Mouse (Mus musculus) adrenal gland, adult 18-20 months (tissue): ENCODE results near the gene Mtg2. TPM values are rescaled to one million over a fixed set of nuclear protein-coding genes. Genes with fewer than 3 reads are reported as not detected.

Experiments
- DNase-seq, 2 experiments: peaks; one replicate each; pipeline ENCODE4 v3.0.0; 2021 to 2022; ENCODE audit warnings: low spot score in 2 of 2
- long read RNA-seq, 2 experiments: library from polyadenylated mRNA; stranded (forward); transcript quantifications; one replicate each; pipeline ENCODE4 v2.0.0; 2021
- total RNA-seq, 2 experiments: library from RNA; stranded (reverse); gene quantifications; 1 replicate in 1 of 2; 2 replicates in 1 of 2; pipeline ENCODE4 v1.2.3; 2021

Mtg2 gene
- total RNA-seq = 10 to 100 TPM; 14.6 to 15.3 TPM
- long read RNA-seq, experiment 1, partial matches to known transcripts = 2 of 22 reads
- long read RNA-seq, experiment 1, other reads (novel, unspliced or antisense) = 18 of 22 reads
- long read RNA-seq, experiment 2, partial matches to known transcripts = 12 of 68 reads
- long read RNA-seq, experiment 2, other reads (novel, unspliced or antisense) = 51 of 68 reads

DNA sequence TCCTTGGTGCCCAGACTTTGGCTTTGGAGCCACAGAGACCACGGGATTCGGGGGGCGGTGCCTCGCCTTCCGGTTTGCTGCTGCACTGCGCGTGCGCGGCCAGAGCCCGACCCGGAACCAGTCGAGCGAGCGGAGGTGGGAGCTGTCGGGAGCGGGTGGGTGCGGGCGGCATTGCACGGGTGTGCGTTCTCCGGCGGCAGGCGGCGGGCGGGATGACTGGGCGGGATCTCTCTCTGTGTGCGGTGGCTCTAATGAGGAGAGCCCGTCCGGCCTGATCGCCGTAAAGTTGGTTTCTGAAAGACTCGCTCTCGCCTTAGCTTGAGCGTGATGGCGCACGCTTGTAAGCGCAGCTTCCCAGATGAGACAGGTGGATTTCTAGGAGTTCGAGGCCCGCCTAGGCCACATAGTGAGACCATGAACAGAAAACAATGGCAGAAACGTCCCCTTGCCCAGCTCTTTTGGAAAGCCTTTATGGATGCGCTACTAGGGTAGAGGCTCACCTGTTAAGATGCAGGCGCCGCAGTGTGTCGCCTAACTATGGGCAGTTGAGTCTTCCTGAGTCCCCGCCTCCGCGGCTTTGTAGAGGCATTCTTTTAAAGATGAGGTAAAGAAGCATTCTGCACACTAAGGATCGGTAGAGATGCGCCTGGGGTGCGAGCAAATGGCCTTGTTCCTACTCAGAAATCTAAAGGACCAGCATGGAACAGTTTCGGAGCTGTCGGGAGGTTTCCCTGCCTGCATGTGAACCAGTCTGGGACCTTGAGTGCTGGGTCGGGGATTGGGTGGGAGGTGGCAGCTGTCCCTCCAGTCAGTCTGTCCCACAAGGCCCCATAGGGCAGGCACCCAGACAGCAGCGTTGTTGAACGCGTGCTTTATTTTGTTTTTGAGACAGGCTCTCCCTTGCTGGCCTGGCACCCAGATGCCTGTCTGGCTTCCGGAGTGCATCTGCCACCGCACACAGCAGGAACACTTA lies at the start of gene Mtg2:
TSS of gene Mtg2 (plus strand) at position 108 of the 973 bp plus-strand sequence.
- peak; percentile 95 to 96 for DNase-seq

DNA sequence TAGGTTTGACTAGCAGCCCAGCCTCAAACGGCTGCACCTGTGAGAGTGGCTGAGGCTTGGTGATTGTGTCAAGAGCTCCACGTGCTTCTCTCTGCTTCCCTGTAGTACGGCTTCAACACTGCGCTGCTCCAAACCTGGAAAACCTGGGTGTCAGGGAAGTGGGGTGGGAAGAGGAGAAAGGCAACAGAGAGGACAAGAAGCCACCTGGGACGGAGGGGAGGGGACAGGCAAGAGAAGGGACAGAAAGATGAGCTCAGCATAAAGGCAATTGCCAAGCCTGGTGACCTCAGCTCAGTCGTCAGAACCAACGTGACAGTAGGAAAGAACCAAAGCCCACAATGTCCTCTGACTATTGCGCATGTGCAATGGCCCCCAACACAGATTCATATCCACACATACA lies 49.5 kb upstream of the Mtg2 start:
- no peak for DNase-seq

DNA sequence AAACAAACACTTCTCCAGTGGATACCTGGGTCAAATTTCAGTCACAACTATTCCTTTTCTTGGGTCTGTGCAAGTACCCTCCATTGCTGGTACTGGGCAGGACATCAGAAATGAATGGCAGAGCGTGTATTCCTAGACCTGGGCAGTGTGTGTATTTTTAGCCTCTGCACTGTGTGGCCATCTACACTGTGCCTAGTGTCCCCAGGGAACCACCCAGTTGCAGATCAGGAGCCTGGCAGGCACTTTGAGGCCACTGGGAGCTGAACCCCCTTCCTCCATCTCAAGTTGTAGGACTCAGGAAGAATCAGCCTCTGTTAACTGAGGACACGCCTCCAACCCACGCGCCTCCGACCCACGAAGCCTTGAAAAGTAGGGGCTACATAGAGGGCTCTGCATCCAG lies 47.6 kb upstream of the Mtg2 start:
- no peak for DNase-seq

DNA sequence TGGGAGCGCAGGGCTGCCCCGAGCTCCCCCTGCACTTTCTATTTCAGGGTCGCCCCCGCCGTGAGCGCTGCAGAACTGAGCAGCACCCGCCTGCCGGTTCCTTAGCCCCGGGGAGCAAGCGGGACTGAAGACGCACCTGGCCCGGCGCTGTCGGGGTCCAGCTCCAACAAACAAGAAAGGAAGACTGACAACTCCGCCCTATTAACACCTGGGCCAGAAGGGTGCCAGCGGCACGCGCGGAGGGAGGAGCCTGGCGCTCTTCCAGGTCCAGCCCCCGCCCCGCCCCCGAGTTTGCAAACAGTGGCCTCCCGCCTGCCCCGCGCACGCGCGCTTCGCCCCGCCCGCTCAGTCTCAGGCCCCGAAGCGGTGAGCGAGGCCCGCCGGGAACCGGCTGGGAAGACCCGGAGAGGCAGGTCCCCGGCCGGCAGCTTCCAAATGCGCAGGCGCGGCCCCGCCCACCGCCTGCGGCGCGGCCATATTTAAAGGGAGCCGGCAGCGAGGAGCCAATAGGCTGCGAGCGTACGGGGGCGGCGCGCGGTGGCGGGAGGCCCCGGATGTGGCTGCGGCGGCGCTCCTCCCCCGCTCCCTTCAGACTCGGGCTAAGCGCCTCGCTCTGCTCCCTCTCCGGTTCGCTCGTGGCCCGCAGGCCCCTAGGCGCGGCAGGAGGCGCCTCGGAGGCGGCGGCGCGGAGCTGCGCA lies 45.8 kb upstream of the Mtg2 start, which contains the start of gene Lsm14b:
TSS of gene Lsm14b (plus strand) at position 587 of the 698 bp plus-strand sequence.
- DNase-seq = peak; percentile 98 to 99

DNA sequence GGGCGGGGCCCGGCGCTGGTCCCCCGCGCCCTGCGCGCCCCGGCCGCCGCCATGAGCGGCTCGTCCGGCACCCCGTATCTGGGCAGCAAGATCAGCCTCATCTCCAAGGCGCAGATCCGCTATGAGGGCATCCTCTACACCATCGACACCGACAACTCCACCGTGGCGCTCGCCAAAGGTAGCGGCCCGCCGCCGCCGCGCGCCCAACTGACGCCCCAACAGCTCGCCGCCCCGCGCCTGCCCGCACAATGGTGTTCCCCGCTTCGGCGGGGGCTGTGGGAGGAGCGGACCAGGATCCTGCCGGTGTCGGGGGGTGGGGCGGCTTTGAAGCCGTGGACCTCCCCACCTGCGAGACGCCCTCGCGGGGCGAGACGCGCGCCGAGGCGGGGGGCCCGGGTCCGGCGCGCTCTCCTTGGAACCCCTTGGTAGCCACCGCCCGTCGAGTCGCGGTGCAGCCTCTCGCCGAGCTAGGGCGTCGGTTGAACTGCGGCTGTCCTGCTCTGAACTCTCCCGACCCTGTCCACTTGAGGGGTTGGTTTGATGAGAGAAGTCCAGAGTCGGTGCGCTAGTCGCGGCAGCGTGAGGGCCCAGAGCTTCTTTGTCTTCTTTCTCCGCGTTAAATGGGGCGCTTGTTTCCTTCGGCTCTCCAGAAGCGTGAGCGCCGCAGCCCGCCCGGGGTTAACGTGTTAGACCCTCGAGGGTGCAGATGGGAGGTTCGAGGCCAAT lies 45.1 kb upstream of the Mtg2 start:
- peak in 1 of 2 experiments; percentile 61 for DNase-seq

DNA sequence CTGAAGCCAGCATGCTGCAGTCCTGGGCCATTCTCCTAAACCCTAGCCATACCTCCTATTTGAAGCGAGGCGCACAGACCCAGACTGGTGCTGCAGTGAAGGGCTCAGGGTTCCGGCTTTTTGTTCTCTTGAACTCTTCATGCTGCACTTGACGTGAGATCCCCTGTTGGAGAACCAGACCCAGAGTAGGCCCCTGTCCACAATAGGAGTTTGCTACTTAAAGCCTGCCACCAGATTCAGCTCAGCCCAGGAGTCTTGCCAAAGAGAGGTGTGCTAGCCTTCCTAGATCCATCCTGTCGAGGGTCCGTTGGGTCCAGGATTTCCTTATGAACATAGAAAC lies 44.6 kb upstream of the Mtg2 start:
- no peak for DNase-seq

DNA sequence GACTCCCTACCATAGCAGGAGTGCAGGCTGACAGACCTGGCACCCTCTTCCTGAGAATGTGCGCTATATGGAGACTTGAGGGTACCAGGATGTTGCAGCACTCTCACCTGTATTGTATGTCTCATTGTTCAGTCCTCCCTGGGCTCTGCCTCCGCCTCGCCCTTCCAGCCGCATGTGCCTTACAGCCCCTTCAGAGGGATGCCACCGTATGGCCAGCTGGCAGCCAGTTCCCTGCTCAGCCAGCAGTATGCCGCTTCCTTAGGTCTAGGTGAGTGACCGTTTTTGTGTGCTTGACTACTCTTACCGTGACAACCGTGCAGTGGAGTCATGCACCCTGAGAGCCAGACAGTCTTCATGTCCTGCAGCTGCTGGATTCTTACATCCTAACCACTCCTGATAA lies 42.6 kb upstream of the Mtg2 start:
- no peak for DNase-seq

DNA sequence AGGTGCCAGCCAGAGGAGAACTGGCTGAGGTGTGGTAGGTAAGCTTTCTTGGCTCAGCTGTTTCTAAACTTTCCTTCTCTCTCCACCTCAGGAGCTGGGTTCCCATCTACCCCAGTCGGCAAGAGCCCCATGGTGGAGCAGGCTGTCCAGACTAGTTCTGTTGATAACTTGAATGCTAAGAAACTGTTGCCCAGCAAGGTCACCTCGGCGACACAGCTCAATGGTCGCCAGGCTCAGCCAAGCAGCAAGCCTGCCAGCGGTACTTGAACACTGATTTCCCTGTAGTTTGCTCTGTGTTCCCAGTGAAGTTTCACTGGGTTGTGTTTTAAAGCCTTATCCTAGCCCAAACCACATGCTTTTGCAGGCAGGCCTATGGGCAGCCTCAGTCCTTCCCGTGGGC lies 39.1 kb upstream of the Mtg2 start:
- DNase-seq = no peak

DNA sequence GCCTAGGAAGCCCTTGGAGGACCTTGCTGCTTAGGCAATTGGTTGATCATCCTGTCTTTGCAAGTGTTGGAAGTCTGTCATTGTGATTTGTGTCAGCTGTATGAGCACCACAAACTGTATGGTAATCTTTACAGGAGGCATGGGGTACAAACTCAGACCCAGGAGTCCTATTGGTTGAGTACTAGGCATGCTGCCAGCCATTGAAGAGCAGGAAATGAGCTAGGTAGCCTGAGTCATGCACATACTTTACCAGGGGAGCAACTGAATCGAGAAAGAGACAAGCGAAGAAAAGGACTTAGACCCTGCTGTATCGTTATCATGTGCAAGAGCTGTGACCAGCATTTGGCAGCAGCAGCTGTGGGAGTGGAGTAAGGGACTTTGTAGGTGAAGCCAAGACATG lies 37.5 kb upstream of the Mtg2 start:
- no peak for DNase-seq

DNA sequence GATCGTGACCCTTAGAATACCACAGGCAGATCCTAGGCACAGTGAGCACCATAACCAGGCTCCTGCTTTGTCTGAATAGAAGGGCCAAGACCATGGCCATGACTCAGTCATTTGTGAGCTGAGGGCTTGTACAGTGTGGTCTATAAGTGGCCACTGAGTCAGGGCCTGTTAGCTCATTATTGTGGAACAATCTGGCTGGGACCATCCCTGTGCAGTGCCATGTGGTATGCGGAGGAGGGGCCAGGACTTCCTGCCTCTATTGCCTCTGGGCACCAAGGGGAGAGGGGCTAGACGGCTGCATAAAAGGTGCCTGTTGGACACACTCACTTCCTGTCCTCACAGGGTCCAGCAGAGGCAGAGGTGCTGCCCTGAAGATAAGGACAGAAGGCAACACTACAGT lies 36.4 kb upstream of the Mtg2 start:
- DNase-seq = no peak

DNA sequence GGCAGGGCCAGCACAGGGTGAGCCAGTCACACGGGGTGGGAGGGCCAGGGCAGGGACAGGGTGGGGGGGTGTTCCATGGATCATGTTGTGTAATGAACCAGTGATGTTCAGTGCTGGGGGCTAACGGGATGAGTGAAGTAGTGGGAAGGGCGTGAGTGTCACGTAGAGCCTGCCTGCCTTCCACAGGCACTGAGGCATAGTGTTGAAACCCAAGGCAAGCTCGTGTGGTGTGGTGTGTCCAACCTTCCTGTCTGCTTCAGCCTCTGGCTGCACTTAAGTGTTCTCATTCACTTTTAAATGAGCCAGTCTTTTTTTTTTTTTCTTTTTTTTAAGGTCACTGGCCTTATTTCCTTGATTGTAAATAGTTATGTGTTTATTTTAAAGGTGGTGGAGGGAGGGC lies 35.6 kb upstream of the Mtg2 start:
- no peak for DNase-seq

DNA sequence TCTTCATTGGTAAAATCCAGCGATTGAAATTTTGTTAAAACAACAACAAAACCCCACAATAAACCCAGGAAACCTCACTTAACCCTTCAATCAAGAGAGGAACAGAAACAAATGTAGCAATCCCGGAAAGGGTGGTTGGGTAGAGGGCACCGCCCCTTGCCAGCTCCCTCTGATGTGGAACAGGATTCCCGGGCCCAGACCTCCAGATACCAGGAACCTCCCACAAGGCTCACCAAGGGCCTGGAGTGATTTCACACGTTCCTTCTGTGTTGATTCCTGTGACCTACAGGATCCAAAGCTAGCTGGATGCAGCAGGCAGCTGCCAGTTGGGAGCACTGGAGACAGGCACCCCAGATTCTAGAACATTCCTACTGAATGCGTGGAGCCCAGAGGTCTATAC lies 30.0 kb upstream of the Mtg2 start:
- no peak for DNase-seq

DNA sequence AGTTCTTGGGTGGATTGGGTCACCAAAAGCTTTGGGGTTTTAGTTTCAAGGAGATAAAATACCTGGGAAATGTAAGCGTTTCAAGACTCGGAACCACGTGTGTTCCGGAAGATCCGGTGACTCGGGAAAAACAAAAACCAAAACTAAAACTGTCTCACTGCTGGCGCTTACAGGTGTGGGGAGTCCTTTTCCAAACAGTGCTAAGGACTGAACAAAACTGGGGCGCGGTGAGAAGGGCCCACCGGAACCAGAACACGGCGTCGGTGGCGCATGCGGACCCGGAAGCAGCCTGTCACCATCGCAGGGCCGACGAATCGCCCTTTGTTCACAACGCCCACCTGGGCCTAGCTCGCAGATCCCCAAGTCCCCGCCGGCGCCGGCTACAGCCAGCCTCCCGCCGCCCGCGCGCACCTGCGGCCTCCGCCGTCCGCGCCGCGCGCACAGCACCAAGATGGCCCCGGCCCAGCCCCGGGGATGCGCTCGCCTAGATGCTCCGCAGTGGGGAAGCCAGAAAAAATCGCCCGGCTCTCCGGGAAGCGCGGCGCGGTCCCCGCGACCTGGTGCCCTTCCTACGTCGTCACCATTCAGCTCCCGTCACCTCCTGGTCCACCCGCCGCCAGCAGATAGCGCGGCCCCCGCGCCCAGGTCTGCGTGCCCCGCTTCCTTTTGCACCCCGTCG lies 28.7 kb upstream of the Mtg2 start:
- peak; percentile 42 to 49 for DNase-seq

DNA sequence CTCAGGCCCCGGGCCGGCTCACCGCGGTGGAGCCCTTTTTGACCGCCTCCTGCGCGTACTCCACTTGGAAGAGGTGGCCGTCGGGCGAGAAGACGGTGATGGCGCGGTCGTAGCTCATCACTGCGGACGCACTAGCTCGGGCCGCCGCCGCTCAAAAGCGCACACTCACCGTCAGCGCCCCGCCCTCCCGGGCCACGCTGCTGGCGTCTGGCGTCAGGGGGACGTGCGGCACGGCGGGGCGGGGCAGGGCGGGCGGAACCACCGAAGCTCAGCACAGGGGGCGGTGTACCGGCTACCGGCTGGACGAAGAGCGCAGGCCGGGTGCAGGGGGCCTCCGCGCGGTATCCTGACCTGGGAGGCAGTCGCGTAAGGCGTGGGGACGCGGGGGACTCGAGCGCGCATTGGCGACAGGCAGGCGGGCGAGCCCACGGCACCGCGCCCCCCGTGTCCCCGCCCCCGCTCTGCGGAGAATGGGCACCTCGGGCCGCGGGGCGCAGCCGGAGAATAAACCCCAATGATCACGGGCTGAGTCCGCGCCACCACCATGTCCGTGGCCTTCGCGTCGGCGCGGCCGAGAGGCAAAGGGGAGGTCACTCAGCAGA lies 28.0 kb upstream of the Mtg2 start, which contains the start of the genes Psma7 and Ss18l1:
TSS of gene Psma7 (minus strand) at position 178 of the 602 bp plus-strand sequence.
TSS of gene Ss18l1 (plus strand) at position 254 of the 602 bp plus-strand sequence.
- DNase-seq = peak; percentile 88

DNA sequence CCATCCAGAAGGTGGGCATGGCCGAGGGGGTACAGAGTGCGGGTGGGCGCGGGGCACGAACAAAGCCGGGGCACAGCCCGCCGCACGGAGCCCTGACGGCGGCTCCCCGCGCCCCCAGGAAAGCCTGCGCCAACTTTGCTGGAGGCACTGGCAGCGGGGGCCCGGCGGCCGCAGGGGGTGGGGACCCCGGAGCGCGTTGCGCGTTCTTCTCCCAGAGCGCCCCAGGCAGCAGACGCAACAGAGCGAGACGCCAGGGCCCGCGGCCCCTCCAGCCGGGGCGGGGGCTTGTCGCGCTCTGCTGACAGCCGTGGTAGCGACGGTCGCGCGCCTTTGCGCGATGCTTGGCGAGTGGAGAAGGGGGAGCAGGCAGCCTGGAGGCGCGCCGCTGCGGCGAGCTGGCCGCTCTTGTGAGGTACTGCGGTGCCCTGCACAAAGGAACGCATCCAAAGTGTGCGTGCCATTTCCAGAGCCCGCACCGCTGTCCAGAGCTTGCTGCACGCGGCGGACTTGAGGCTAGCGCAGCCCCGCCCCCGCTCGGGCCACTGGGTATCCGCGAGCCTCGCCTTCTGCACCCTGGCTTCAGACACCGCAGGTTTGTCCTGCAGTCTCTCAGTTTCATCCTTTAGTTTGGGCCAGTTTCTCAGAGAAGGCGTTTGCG lies 27.4 kb upstream of the Mtg2 start:
- peak; percentile 45 to 55 for DNase-seq

DNA sequence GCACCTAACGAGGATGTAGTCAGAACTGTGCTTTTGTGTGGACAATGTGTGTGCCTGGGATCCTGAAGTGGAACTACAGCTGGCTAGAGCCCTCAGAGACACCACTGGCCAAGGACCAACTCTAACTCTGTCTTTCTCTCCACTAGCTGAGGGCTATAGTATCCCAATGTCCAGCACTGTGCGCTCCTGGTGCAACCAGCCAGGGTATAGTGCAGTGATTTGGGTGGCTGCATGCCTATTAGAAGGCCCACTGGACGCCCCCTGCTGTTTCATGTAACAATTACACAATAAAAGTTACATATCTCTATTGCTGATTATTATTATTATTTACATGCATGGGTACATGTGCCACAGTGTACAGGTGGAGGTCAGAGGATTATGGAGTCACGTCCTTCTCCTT lies 25.1 kb upstream of the Mtg2 start:
- DNase-seq = peak in 1 of 2 experiments; percentile 25

DNA sequence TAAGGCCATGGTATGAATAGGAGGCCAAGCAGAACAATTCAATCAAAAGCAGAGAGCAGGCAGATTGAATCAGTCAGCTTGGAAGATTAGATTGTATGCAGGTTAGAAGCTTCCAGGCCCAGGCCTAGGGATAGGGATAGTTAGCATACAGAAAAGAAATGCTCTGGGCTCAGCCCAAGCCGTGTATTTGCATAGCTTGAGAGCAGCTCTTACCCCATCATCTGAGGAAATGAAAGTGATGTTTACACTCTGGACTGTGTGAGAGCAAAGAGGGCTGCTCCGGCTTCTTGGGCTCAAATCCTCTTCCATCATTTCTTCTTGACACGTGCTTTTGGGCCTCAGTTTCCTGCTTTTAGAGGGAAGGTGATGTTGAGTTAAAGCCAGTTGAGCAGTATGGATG lies 22.8 kb upstream of the Mtg2 start:
- no peak for DNase-seq

DNA sequence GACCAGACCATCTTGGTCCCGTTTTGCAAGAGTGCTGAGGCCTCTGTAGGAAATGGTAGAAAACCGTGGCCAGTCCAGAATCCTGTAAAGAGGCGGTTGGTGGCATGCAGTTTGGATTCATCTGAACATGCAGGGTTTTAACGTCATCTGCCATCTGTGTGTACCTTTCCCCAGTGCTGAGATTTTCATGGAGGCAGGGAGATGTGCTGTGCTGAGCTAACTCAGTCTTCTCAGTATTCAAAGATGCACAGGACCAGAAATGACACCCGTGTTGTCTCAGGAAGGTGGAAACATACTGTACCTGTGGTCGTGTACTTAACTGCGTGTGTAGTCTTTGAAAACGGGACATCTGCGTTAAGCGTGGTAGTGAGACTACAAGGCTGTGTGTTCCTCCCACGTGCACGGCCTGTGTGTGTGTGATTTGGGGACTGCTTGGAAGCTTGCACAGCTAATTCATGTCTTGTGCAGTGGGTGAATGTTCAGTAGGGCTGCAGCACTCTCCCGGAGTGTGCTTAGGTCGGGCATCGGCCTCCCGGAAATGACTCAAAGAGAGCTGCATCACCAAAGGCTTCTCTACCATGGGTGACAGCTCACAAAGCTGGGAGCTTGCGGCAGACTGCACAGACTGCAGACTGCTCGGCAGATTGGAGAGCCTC lies 22.3 kb upstream of the Mtg2 start:
- no peak for DNase-seq

DNA sequence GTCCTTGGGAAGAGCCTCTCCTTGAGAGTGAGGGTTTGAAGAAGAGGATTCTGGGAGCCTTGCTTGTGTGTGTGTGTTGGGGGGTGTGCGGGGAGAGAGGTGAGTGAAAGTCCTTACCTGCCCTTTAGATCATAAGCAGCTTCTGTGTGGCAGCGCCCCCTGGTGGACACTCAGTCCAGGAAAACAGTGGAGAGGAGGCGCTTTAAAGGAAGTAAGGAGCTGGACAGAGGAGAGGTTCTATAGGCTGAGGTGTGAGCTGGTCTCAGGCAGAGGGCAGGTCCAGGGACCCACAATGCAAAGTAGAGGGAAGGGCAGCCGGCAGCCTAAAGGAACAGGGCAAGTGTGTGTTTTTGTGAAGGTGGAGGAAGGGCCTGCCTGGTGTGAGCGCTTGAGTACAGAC lies 19.4 kb upstream of the Mtg2 start:
- DNase-seq = peak; percentile 78 to 82
